In genomic region chr16:32659385-32659784, GRCm38 (mm10) we compare ENCODE assay signal across 8 mouse cellular contexts. TPM values are rescaled to one million over a fixed set of nuclear protein-coding genes. Genes with fewer than 3 reads are reported as not detected.
DNase-seq lines count a peak whose midpoint lies in the region; ATAC-seq and TF ChIP-seq lines count a peak whose summit lies in the region.

No protein-coding gene starts in this region.

- WGBS in lung, postnatal 0 days = 13% methylated on average over 8 of the region's 8 CpGs

- intact Hi-C loops in heart, postnatal 36 days (cut with DNase I) = loop anchor here (1.0 to 2.0 kb wide), 2 partner anchors 15 to 23 kb away; no protein-coding TSS in a partner anchor

- H3K4me3 ChIP-seq in layer of hippocampus, adult 2 months = peak overlapping the region; percentile 65
- H3K4me3 ChIP-seq in lung, postnatal 0 days (ENCODE audit: low read depth, low read length) = no peak overlapping the region

- H3K36me3 ChIP-seq in lung, postnatal 0 days (ENCODE audit: insufficient read depth, low read length) = no peaks in the 10 kb centered on the region

- ATAC-seq in frontal cortex, adult (ENCODE audit: low TSS enrichment) = peak; percentile 29
- peak; percentile 60 for ATAC-seq in erythroblast, adult 5-6 weeks (replicated peaks; ENCODE audit: low FRiP score, poor library complexity, severe bottlenecking)
- ATAC-seq in lung, postnatal 0 days = no peak

- peak overlapping the region; percentile 49 for H3K4me2 ChIP-seq in lung, postnatal 0 days (replicated peaks; ENCODE audit: low read depth, low read length)

- TF ChIP-seq CTCF in brain, embryonic 14.5 days (IDR thresholded peaks at IDR 0.05; ENCODE audit: borderline replicate concordance, extremely low read depth, insufficient read depth, insufficient read length) = peak; percentile 88
- peak; percentile 97 for TF ChIP-seq CTCF in layer of hippocampus, adult 2 months (conservative IDR thresholded peaks at IDR 0.05)
- TF ChIP-seq CTCF in lung, postnatal 0 days (IDR thresholded peaks at IDR 0.05) = peak; percentile 97

- no peak for DNase-seq in frontal cortex, postnatal 25 days (ENCODE audit: low spot score in 2 of 2)
- peak; percentile 88 for DNase-seq in brain, embryonic 14.5 days (ENCODE audit: low read depth)
- DNase-seq in heart, postnatal 36 days = peak; percentile 76 to 77
- DNase-seq in layer of hippocampus, adult 2 months (ENCODE audit: low spot score in 2 of 2) = peak; percentile 71 to 76
- peak; percentile 92 for DNase-seq in lung, postnatal 0 days (ENCODE audit: low spot score)
- DNase-seq in right cerebral cortex, postnatal 25 days = peak; percentile 70

- 0 out of 2 replicates have a peak, but pooled peaks have one; percentile 8 for TF ChIP-seq EP300 in lung, postnatal 0 days (IDR thresholded peaks at IDR 0.05)

- peak overlapping the region; percentile 88 for H3K27ac ChIP-seq in layer of hippocampus, adult 2 months
- 0 out of 2 replicates have a peak overlapping the region, but pooled peaks have one; percentile 90 for H3K27ac ChIP-seq in lung, postnatal 0 days (ENCODE audit: low read length)

- no peak for TF ChIP-seq POLR2A in brain, embryonic 14.5 days (IDR thresholded peaks at IDR 0.05; ENCODE audit: borderline replicate concordance, extremely low read depth, insufficient read depth, insufficient read length, poor library complexity, severe bottlenecking)

- peaks cover 61% of the 10 kb centered on the region for H3K4me1 ChIP-seq in lung, postnatal 0 days (ENCODE audit: insufficient read depth, low read depth, low read length)

- no peaks in the 10 kb centered on the region for H3K27me3 ChIP-seq in lung, postnatal 0 days (replicated peaks; ENCODE audit: insufficient read depth, low read length)

- no peaks in the 10 kb centered on the region for H3K9me3 ChIP-seq in lung, postnatal 0 days (ENCODE audit: low read length)

- H3K9ac ChIP-seq in lung, postnatal 0 days (replicated peaks; ENCODE audit: low read depth) = no peak overlapping the region

RNA-seq across cellular contexts. Expression of gene Tnk2, which starts 15.7 kb away (rescaled TPM):
- 127 and 134 TPM in 2 replicates for polyA plus RNA-seq in brain, embryonic 14.5 days (2012; rRNA removed)
- total RNA-seq in erythroblast, adult 5-6 weeks (2015; ENCODE audit: low replicate concordance) = 15.8 and 33.2 TPM in 2 replicates
- 19.6 and 29.7 TPM in 2 replicates for total RNA-seq in erythroblast, adult 5-6 weeks (2017; ENCODE audit: low replicate concordance)
- 10 to 100 TPM; 18.0 to 19.8 TPM for total RNA-seq in heart, postnatal 36 days (2021)
- 100 to 1,000 TPM; 210 to 212 TPM for total RNA-seq in layer of hippocampus, adult 2 months (2021)
- polyA plus RNA-seq in lung, postnatal 0 days (2015; fragmentation: Nextera tagmentation; extraction: Ambion mirVana) = 19.8 and 22.4 TPM in 2 replicates

RNA-seq across cellular contexts. Expression of gene Tfrc, which starts 50.7 kb away (rescaled TPM):
- polyA plus RNA-seq in brain, embryonic 14.5 days (2012; rRNA removed) = 49.0 and 52.2 TPM in 2 replicates
- total RNA-seq in erythroblast, adult 5-6 weeks (2015; ENCODE audit: low replicate concordance) = 1,871 and 1,887 TPM in 2 replicates
- total RNA-seq in erythroblast, adult 5-6 weeks (2017; ENCODE audit: low replicate concordance) = 2,733 and 3,492 TPM in 2 replicates
- 100 to 1,000 TPM in 1 of 2 experiments, 10 to 100 TPM in 1; 55.9 to 114 TPM for total RNA-seq in heart, postnatal 36 days (2021)
- 10 to 100 TPM; 70.3 to 72.3 TPM for total RNA-seq in layer of hippocampus, adult 2 months (2021)
- polyA plus RNA-seq in lung, postnatal 0 days (2015; fragmentation: Nextera tagmentation; extraction: Ambion mirVana) = 14.6 and 16.0 TPM in 2 replicates

Comparison
In these comparisons a context has a peak if more than half of its experiments do, and no peak if none do; other contexts are left out.
1. DNase-seq: peak in brain, embryonic 14.5 days (single experiment), heart, postnatal 36 days (2 of 2), layer of hippocampus, adult 2 months (2 of 2), lung, postnatal 0 days (single experiment) and right cerebral cortex, postnatal 25 days (single experiment); none in frontal cortex, postnatal 25 days (0 of 2).
2. RNA of gene Tnk2, which starts 15.7 kb away (total RNA-seq): 210 to 212 TPM in layer of hippocampus, adult 2 months; 18.0 to 19.8 TPM in heart, postnatal 36 days and 15.8 to 33.2 TPM in erythroblast, adult 5-6 weeks; every median in the first group is over 4 times any median in the second.
3. RNA of gene Tfrc, which starts 50.7 kb away (total RNA-seq): 1,871 to 3,492 TPM in erythroblast, adult 5-6 weeks; 55.9 to 114 TPM in heart, postnatal 36 days and 70.3 to 72.3 TPM in layer of hippocampus, adult 2 months; every median in the first group is over 10 times any median in the second.
4. Peak in every context shown above with its lines, with median percentiles within 50 percentile points of each other: CTCF ChIP-seq.